Mouse (Mus musculus): Measurements from ENCODE around the gene Agbl4.
"Not testable (repeated sequence)": the region's sequence is repeated elsewhere in the genome, so short reads cannot be mapped to it uniquely, and the experiment has no call there.

The Agbl4 gene

DNA sequence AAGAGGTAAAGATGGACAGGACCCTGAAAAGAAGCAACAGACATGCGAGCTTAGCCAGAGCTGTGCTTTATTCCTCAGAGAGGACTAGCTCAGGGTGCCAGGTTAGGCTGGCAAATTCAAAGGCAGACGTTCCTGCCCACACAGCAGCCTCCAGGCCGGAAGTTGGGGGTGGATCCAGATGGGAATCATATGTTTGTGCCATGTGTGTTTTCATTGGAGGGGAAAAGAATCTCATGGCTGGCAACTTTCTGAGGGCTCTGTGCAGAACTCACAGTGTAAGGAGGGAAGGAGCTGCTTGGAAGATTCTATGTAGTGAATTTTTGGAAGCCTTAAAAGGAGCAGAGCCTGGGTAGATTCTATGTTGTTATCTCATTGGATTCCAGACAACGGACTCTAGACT is 519.1 kb downstream of the Agbl4 start:
- no peak for DNase-seq (ENCODE audit: low spot score)

DNA sequence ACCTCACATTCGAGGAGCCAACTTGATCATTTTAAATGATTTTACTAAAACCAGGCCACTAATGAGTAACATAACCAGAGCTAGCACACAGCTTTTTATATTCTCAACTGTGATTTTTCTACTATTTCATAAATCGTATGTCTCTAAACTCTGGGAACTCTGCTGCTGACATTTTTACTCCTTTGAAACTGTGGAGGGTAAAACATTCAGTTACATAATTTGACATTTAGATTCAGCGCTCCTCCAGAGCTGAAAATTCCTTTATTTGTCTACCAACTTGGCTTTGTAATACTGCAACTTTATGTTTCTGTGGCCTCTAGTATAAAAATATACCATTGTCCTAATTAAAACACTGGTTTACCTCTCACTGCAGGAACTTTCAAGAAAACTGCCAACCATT is 523.6 kb downstream of the Agbl4 start:
- no peak for DNase-seq (ENCODE audit: low spot score)

DNA sequence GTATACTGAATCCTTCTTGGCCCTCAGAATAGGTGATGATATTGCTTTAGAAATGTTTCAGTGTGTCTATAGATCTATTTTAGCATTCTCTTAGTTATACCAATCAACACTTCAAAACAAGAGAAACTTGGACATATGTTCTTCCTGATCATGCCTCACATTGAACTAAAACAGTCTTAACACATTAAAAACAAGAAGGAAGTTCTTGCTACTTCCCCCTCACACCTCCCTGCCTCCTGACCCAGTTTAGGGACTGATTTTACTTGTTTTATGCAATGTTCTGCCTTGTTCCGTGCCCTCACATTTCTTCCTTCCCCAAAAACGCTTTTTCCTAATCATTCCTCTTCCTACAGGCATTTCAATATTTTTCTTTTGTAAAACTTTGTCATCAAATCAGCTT is 604.2 kb downstream of the Agbl4 start:
- no peak for DNase-seq (ENCODE audit: low spot score)

DNA sequence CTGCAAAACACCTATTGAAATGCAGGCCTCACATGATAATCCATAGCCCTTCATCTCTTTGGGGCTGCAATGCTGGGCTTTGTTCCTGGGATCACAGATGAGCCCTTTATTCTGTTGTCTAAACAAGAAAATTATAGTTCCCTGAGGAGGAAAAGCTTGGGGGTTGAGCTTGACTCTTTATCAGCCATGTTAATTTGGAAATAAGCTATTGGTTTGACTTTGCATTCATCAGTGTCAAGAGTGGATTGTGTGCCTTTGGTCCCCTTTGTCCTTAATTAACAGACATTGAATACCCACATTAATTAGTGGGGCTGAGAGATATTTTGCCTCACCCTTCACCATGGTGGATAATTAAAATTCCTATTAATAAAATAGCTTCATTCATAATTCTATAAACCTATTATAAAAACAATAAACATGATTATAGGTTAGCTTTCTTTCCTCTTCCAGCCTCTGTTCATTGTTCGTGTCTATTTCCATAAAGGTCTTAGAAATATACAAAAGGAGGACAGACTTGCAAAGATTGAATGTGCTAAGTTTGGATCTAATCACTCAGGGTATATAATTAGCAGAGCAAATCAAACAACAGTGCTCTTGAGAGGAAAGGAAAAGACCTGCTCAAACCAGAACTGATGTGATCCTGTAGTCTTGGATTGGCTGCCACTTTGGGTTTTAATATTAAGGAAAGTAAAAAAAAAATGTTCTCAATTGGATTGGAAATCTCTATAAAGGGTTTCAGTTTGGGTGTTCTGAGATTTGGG is 607.4 kb downstream of the Agbl4 start:
- no peak for DNase-seq (ENCODE audit: low spot score)

DNA sequence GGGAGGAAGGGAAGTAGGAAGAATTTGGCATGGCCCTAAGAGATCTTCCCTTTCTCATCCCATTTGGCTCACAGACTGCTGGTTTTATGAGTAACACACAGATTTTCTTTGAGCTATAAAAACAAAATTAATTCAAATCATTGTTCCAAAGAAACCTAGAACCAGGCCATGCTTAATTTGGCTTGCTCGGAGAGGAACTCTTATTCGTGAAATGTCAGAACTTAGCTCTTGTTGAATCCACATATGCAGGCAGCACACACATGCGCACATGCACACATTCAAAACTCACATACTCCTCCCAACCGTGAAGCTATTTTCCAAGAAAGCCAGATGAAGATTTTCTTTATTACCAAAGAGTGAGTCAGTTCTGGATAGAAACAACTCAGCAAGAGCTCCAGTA is 621.9 kb downstream of the Agbl4 start:
- DNase-seq (ENCODE audit: low spot score): no peak

DNA sequence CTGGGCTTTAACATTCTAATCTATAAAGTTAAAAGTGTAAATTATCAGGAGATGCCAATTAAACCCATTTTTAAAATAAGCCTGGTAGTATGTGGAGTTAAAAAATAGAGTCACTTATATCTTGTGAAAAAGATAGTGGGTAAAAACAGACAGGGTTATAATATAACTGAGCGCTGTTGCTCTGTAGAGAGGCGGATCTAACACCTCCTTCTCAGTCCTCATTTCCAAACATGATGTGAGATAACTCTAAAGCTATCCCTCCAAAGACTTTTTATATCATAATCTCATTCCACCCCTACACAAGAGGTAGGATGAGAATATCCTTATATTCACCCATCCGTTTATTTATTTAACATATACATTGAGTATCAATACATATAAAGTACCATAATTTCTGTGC is 669.9 kb downstream of the Agbl4 start:
- DNase-seq (ENCODE audit: low spot score): no peak

DNA sequence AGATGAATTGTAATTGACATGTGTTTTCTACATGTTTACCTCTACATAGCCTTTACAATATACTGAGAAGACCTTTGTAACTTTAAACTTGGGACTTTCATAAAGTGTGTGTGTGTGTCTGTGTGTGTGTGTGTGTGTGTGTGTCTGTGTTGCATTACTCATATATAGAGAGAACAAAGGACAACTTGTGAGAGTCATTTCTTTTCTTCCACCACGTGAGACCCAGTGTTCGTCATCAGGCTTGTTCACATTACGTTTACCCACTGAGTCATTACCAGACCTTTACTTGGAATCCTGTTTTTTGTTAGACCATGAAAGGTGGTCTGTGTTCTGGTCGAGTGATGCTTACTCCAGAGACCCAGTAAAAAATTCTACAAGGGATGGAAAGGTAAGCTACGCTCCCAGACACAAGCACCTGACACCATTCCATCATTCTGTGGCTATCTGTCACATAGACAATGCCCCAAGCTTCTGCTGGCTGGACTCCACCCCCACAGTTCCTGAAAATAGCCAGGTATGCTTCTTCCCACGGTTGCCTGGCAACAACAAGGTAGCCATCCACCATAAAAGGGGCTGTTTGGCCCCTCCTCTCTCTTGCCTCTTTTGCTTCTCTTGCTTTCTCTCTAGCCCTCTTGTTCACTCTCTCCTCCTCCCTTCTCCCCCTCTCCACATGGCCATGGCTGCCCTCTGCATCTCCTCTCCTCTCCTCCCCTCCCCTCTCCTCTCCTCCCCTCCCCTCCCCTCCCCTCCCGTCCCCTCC is 676.5 kb downstream of the Agbl4 start:
- DNase-seq (ENCODE audit: low spot score): no peak

DNA sequence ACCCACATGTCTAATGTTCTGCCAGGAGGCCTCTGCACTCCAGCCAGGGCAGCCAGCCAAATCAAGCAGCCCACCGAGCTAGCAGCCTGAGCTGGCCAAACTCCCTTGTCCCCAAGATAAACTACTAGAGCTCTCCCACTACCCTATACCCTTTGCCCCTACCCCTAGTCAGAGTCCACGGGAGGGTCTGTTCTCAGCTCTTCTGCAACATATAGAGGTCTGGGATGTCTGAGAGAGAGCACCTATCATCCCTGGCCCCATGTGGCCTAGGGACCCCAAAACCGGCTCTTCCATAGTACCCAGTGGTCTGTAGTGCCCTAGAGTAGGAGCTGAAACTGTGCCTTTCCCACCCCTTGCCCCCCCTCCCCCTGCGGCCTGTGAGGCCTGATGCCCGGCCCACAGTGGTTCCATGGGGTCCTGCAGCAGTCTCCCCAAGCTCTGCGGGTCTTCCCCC is 677.3 kb downstream of the Agbl4 start:
- DNase-seq (ENCODE audit: low spot score): no peak

DNA sequence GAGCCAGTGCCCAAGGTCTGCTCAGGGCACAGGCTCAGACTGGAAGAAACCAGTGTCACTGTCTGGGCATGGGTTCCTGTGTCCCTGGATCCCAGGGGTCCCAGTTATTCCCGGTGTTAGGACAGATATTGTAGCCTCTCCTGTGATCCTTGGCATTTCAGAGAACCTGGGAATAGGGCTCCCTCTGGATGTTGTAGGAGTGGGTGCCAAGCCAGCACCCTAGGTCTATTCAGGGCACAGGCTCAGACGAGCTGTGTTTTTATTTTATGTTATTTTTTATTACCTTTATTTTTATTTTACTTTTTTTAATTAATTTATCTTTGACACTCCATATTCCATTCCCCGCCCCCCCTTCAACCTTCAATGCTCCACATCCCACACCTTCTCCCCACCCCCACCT is 680.3 kb downstream of the Agbl4 start:
- DNase-seq (ENCODE audit: low spot score): no peak

DNA sequence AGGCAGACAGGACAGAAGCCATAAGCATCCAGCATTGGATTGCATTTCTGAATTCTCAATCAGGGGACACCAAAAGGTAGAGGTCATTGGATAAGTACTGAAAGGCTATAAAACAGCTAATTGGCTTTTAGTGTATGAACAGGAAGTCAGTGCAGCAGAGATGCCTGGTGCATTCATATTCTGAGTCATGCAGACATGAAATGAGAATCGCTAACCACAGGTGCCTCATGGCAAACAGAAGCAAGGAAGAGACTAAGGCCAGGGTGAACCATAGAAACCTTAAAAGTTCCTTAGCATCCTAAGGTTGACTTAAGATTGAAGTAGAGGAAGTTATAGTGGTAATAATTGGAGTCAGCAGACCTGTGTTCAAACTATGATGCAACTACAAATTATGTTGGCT is 687.9 kb downstream of the Agbl4 start:
- DNase-seq (ENCODE audit: low spot score): no peak

DNA sequence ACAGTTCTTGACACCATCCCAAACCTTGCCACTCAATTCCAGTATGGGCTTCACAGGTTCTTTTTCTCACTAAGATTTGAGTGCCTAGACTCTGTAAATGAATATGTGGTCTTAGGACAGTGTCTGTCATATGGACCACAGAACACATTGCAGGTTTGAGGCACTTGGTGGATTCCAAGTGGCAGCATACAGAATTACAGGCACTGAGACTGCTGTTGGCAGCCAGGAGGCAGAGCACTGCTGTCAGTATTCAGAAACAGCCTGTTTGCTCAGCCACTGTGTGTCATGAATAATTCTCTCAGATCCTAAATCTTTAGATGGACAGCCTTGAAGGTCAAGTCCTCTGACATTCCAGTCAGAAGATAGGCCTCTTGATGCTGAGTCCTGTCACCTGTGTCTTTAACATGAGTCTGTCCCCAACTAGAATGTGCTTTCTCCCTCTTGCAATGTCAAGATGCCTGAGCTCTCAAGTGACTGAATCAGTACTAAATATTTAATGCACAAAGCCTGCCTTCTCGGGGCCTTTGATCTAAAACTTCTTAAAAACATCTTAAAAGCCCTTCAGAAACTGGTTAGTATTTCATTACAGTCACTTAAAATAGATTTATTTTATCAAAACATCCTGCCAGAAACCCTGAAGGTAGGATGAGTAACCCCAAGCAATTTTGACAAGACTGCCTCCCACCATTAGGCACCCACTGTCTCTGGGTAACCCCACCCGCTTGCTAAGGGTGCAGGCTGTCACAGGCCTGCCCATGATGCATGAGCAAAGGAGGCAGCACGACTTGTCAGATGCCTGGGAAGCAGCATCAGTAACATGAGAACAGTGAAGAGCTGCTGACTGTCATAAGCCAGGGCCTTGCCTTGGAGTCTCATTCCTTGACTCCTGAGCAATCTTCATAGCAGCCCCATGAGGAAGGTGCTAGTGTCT is 739.0 kb downstream of the Agbl4 start:
- no peak for DNase-seq (ENCODE audit: low spot score)

DNA sequence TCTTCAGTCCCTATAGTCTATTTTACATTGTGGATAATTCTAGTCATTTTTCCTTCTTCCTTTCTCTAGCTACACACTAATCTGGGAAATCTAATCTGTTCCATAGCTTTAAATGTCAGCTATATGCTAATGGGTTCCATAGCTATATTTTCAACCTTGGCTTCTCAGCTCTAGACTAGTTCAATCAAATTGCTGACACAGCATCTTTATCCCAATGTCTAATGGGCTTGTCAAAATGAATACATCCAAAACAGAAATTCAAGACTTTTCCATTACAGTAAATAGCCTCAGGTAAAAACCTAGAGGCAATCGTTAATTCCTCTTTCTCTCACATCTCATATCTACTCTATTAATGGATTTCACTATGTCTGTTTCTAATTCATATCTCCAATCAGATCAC is 750.3 kb downstream of the Agbl4 start:
- no peak for DNase-seq (ENCODE audit: low spot score)

DNA sequence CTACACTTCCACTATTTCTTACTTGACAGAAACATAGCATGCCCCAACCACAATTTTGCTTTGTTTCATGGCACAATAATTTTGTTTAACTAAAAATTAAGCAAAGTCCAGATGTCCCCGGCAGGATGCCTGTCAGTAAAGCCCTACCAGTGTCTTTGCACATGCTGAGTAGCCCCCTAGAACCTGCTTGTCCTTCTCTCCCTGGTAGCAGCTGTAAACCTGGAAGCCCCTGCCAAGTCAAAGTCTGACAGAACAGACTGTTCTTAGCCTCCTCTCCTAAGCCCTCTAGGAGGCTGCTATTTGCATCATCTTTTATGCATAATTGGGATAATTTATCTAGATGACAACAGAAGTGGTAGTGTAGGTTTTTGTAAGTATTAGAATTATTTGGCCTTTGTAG is 758.4 kb downstream of the Agbl4 start:
- no peak for DNase-seq (ENCODE audit: low spot score)

DNA sequence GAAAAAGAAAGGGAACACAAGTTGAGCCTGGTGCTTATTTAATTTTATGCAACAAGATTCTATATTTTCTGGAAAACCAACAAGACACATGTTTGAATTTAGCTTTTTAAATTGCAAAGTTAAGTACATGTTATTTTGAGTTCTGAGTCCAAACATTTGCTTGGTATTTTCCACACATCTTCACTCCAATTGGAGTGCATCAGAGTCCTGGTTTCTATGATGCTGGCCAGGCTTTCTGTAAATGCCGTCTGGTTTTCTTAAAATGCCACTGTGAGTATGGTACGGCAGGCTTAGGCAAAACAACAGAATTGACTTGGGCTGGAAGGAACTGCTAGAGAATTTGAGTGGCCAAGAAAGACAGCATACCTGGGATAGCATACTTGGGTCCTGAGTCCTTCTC is 784.0 kb downstream of the Agbl4 start:
- DNase-seq (ENCODE audit: low spot score): no peak

DNA sequence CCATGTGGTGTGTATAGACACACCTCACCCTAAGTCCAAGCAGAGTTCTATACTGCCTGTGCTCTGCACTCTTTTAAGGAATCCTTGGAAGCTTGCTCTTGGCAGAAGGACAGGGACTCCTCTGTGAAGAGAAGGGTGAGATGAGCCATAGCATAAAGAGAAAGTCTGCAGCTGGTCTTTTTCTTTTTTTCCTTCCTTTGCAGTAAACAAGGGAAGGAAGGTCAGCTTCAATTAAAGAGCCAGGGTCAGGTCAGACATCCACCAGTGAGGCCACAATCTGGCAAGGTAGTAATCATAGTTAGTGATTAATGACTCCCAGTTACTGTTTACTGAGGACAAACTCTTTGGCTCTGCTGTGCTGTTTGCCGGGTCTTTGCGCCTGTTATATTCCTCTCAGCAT is 802.6 kb downstream of the Agbl4 start:
- peak; percentile 10 for DNase-seq (ENCODE audit: low spot score)

DNA sequence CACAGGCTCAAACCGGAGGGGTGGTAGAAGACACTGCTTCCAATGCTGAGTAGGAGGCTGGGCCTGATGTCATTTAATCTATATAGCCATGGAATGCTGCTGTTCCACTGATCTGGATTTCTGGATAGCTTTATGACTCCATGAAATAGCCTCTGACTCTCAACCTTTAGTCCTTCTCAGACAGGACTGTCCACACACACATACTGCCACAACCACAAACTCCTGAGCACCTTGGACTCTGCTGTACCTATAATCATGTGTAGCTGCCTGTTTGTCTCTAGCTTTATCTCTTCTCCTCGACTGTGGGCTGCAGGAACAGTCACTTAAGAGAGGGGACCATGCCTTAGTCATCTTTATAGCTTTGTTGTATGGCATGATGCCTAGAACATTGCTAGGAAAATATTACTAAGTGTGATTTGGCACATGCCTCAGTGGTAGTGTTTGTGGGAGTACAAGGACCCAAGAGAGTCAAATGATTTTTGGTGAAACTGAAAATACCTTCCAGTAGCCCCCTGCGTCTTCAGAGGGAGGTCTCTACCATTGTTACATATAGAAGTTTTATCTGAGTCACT is 817.8 kb downstream of the Agbl4 start:
- DNase-seq (ENCODE audit: low spot score): no peak

DNA sequence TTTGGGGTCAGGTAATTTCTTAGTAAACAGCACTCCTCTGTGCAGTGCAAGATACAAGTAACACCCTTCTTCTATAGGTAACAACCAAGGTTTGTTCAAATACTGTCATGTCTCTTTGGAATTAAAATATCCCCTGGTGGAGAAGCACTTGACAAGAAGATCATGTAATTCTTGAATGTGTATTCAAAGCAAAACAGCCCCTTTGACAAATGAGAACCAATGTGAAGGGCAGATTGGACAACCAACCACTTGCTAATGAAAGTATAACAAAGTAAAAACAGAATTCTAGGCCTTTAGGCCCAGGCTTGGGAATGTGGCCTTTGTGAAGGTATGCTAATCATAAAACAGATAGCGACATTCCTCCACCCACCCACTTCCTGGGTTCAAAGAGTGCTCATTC is 821.6 kb downstream of the Agbl4 start:
- DNase-seq (ENCODE audit: low spot score): not testable (repeated sequence)

DNA sequence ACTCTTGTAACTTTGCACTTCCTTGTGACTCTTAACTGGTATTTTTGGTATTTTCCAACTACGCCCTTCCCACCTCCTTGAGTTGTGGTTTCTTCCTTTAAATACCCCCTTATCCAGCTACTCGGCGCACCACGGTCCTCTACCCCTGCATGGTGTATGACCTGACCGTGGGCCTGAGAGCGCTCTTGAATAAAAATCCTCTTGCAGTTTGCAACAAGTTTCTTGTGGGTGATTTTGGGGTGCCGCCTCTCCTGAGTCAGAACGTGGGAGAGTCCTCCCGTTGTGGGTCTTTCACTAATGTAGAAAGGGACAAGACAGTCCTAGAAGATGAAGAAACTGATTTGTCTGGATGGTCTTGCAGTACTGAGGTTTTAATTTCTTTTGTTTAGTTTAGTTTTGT is 822.1 kb downstream of the Agbl4 start:
- DNase-seq (ENCODE audit: low spot score): not testable (repeated sequence)

DNA sequence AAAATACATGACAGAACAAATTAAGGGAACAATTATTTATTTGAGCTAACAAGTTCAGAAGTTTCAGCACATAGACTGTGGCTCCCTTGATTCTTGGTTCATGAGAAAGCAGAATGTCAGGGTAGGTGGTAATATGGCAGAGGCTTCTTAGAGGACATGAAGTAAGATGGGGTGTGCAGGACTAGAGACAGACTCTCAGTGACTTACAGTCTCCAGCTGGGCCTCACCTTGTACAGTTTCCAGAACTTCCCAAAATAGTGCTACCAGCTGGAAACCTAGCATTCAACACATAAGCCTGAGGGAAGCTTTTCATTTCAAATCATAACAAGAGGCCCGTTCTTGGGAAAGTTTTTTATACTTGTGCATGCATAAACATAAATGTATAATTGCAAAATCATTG is 836.4 kb downstream of the Agbl4 start:
- DNase-seq (ENCODE audit: low spot score): no peak

DNA sequence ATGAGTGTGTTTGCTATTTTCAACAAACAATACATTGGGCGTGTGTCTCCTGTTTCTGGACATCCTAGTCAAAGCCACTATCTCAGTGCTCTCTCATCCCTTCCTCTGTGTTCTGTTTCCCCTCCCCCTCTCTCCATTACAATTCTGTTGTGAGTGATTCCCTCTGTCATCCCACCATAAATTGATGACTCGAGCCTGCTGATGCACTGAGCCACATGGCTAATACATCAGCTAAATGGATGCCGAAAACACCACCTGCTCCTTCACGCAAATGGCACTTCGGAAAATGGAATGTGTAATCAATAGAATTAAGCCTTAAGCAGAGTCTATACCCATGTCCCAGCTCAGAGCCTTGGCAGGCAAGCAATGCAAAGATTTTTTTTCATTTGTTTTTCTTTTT is 854.5 kb downstream of the Agbl4 start:
- DNase-seq (ENCODE audit: low spot score): no peak

DNA sequence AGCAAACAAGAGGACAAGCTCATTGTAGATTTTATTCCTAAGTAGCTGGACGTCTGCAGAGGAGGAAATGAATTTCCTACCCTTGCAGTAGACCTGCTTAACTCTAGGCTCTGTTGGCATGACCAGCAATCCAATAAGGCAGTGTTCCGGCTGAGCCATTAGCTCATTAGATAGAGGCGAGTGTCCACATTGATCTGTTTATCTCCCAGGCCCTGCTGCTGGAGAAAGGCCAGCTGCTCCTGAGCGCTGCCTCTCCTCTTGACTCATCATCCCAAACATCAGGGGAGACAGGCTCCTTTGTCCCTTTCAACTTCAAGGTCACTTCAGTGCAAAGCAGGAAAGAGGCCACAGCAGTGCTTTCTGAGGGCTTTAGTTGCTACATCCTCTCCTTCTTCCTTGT is 858.0 kb downstream of the Agbl4 start:
- DNase-seq (ENCODE audit: low spot score): no peak

DNA sequence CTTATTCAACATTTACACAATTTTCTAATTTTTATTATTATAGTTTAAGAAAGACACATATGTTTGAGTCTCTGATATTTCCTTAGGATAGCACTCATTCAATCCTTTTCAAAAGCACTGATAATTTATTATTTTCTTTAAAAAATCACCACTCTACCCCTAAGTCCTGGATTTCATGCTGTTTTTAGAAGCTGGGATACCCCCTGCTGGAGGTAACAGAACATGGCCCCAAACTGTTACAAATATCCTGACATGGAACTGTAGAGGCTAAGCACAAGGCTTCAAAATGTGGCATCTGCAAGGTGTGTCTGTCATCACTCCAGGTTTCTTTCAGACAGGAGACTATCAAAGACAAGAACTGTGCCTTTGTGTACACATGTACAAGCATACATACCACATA is 859.5 kb downstream of the Agbl4 start:
- no peak for DNase-seq (ENCODE audit: low spot score)
